Mouse (Mus musculus): ENCODE measurements around the gene Lrrc59.

- TF ChIP-seq USF1 (IDR thresholded peaks at IDR 0.05; ENCODE audit: low read depth) = no peak
- no peak for TF ChIP-seq CTCF (IDR thresholded peaks at IDR 0.05; ENCODE audit: control insufficient read depth, insufficient read depth, insufficient read length)
These were observed 48.1 kb downstream of the Lrrc59 start for GRCm38 (mm10) chr11:94677607-94678145.
